Mouse (Mus musculus) kidney, postnatal 4 days (tissue): Measurements from ENCODE around the gene 2210011C24Rik.

Source experiments
- DNase-seq, 2 experiments: peaks; one replicate each; pipeline ENCODE4 v3.0.0; 2021; ENCODE audit warnings: mixed read lengths in 2 of 2

2210011C24Rik gene

GRCm38 (mm10) chr8:84011705-84012498, at the start of gene 2210011C24Rik:
2210011C24Rik (minus strand) TSS chr8:84012171.
- DNase-seq = peak; percentile 66 to 82

GRCm38 (mm10) chr8:84060245-84060644, 48.3 kb upstream of the 2210011C24Rik start:
- DNase-seq = no peak

GRCm38 (mm10) chr8:84059226-84059625, 47.3 kb upstream of the 2210011C24Rik start:
- DNase-seq = no peak

GRCm38 (mm10) chr8:84057827-84058226, 45.9 kb upstream of the 2210011C24Rik start:
- DNase-seq = no peak

- DNase-seq = no peak
Observed at GRCm38 (mm10) chr8:84053229-84053628, 41.3 kb upstream of the 2210011C24Rik start.

GRCm38 (mm10) chr8:84052746-84053145, 40.8 kb upstream of the 2210011C24Rik start:
- peak; percentile 54 to 56 for DNase-seq

- DNase-seq = no peak
Observed at GRCm38 (mm10) chr8:84048171-84048570, 36.2 kb upstream of the 2210011C24Rik start.

GRCm38 (mm10) chr8:84046505-84046904, 34.5 kb upstream of the 2210011C24Rik start:
- no peak for DNase-seq

GRCm38 (mm10) chr8:84044900-84045299, 32.9 kb upstream of the 2210011C24Rik start, which contains the start of gene Rln3:
Rln3 (minus strand) TSS chr8:84045000.
- DNase-seq = no peak

- no peak for DNase-seq
Observed at GRCm38 (mm10) chr8:84044103-84044502, 32.1 kb upstream of the 2210011C24Rik start.

- peak in 1 of 2 experiments; percentile 26 for DNase-seq
Observed at GRCm38 (mm10) chr8:84042948-84043342, 31.0 kb upstream of the 2210011C24Rik start.

- peak; percentile 84 to 89 for DNase-seq
Observed at GRCm38 (mm10) chr8:84042066-84042947, 30.3 kb upstream of the 2210011C24Rik start, which contains the start of gene Il27ra. Il27ra (minus strand) TSS chr8:84042589.

- DNase-seq = peak; percentile 86 to 88
Observed at GRCm38 (mm10) chr8:84039050-84039449, 27.1 kb upstream of the 2210011C24Rik start.

GRCm38 (mm10) chr8:84038015-84038414, 26.0 kb upstream of the 2210011C24Rik start:
- peak; percentile 60 to 69 for DNase-seq

GRCm38 (mm10) chr8:84032777-84033176, 20.8 kb upstream of the 2210011C24Rik start:
- no peak for DNase-seq

GRCm38 (mm10) chr8:84029272-84029671, 17.3 kb upstream of the 2210011C24Rik start:
- DNase-seq = no peak

- DNase-seq = peak in 1 of 2 experiments; percentile 50
Observed at GRCm38 (mm10) chr8:84027449-84027848, 15.5 kb upstream of the 2210011C24Rik start.

- DNase-seq = peak; percentile 85 to 88
Observed at GRCm38 (mm10) chr8:84025863-84026262, 13.9 kb upstream of the 2210011C24Rik start.

- DNase-seq = peak; percentile 84 to 89
Observed at GRCm38 (mm10) chr8:84024171-84024570, 12.2 kb upstream of the 2210011C24Rik start.

- DNase-seq = peak; percentile 51 to 73
Observed at GRCm38 (mm10) chr8:84023631-84024030, 11.7 kb upstream of the 2210011C24Rik start.

GRCm38 (mm10) chr8:84023085-84023484, 11.1 kb upstream of the 2210011C24Rik start:
- DNase-seq = peak; percentile 72 to 81

- DNase-seq = peak in 1 of 2 experiments; percentile 48
Observed at GRCm38 (mm10) chr8:84021569-84021968, 9.6 kb upstream of the 2210011C24Rik start.

- DNase-seq = peak; percentile 77 to 89
Observed at GRCm38 (mm10) chr8:84021096-84021495, 9.1 kb upstream of the 2210011C24Rik start, which contains the start of gene Palm3. Palm3 (plus strand) TSS chr8:84021471.
